Mouse (Mus musculus): Measurements from ENCODE around the gene Dhx58. TPM values are rescaled to one million over a fixed set of nuclear protein-coding genes. Genes with fewer than 3 reads are reported as not detected.
A peak's percentile ranks its signal among the peaks of the same experiment; 100 is the strongest.

Gene Dhx58
- polyA plus RNA-seq, 1 experiment, result 13.3 TPM

GRCm38 (mm10) chr11:100702081-100702851, 1.8 kb downstream of the Dhx58 start:
- TF ChIP-seq CTCF (IDR thresholded peaks at IDR 0.05; ENCODE audit: extremely low read depth, insufficient read length, insufficient replicate concordance, low read depth, low read length), result peak; percentile 76; the same call in 1 of the 2 replicates
- no peak for TF ChIP-seq POLR2A (IDR thresholded peaks at IDR 0.05; ENCODE audit: low read depth, low read length)
- Histone ChIP-seq H3K27me3 (ENCODE audit: control insufficient read depth, insufficient read depth, low read length) (no peaks in the 10 kb centered on the region), H3K4me1 (ENCODE audit: control insufficient read depth, insufficient read depth, insufficient read length, low read length) (peaks cover 15% of the 10 kb centered on the region), H3K27ac (ENCODE audit: insufficient read depth, low read depth, low read length) (0 out of 2 replicates have a peak overlapping the region, but pooled peaks have one; percentile 14), H3K4me3 (ENCODE audit: low read depth, low read length) (peak overlapping the region; percentile 52; the same call in 1 of the 2 replicates), H3K36me3 (ENCODE audit: control insufficient read depth, insufficient read depth, low read length) (peaks cover 13% of the 10 kb centered on the region; the same call in 1 of the 2 replicates)
- 39% methylated on average over 19 of the region's 19 CpGs for WGBS

GRCm38 (mm10) chr11:100701301-100701700, 2.8 kb downstream of the Dhx58 start:
- WGBS, result 17% methylated on average over 14 of the region's 14 CpGs
- Histone ChIP-seq H3K27ac (ENCODE audit: insufficient read depth, low read depth, low read length) (no peak overlapping the region), H3K36me3 (ENCODE audit: control insufficient read depth, insufficient read depth, low read length) (peaks cover 10% of the 10 kb centered on the region; the same call in 1 of the 2 replicates), H3K4me3 (ENCODE audit: low read depth, low read length) (peak overlapping the region; percentile 51), H3K4me1 (ENCODE audit: control insufficient read depth, insufficient read depth, insufficient read length, low read length) (peaks cover 15% of the 10 kb centered on the region), H3K27me3 (ENCODE audit: control insufficient read depth, insufficient read depth, low read length) (no peaks in the 10 kb centered on the region)
- TF ChIP-seq POLR2A (IDR thresholded peaks at IDR 0.05; ENCODE audit: low read depth, low read length) (no peak), CTCF (IDR thresholded peaks at IDR 0.05; ENCODE audit: extremely low read depth, insufficient read length, insufficient replicate concordance, low read depth, low read length) (no peak)

- TF ChIP-seq POLR2A (IDR thresholded peaks at IDR 0.05; ENCODE audit: low read depth, low read length), result no peak
- Histone ChIP-seq H3K36me3 (ENCODE audit: control insufficient read depth, insufficient read depth, low read length) (peaks cover 10% of the 10 kb centered on the region; the same call in 1 of the 2 replicates), H3K27me3 (ENCODE audit: control insufficient read depth, insufficient read depth, low read length) (no peaks in the 10 kb centered on the region), H3K4me1 (ENCODE audit: control insufficient read depth, insufficient read depth, insufficient read length, low read length) (peaks cover 15% of the 10 kb centered on the region), H3K4me3 (ENCODE audit: low read depth, low read length) (no peak overlapping the region), H3K27ac (ENCODE audit: insufficient read depth, low read depth, low read length) (no peak overlapping the region)
- 80% methylated on average over 3 of the region's 3 CpGs for WGBS
These were observed 3.4 kb downstream of the Dhx58 start for GRCm38 (mm10) chr11:100700710-100701109.

- TF ChIP-seq POLR2A (IDR thresholded peaks at IDR 0.05; ENCODE audit: low read depth, low read length) (no peak), CTCF (IDR thresholded peaks at IDR 0.05; ENCODE audit: extremely low read depth, insufficient read length, insufficient replicate concordance, low read depth, low read length) (no peak)
- Histone ChIP-seq H3K36me3 (ENCODE audit: control insufficient read depth, insufficient read depth, low read length) (peaks cover 4% of the 10 kb centered on the region; the same call in 1 of the 2 replicates), H3K27ac (ENCODE audit: insufficient read depth, low read depth, low read length) (no peak overlapping the region), H3K4me3 (ENCODE audit: low read depth, low read length) (no peak overlapping the region), H3K27me3 (ENCODE audit: control insufficient read depth, insufficient read depth, low read length) (no peaks in the 10 kb centered on the region), H3K4me1 (ENCODE audit: control insufficient read depth, insufficient read depth, insufficient read length, low read length) (peaks cover 2% of the 10 kb centered on the region)
- WGBS, result 84% methylated on average over 7 of the region's 7 CpGs
These were observed 6.2 kb downstream of the Dhx58 start for GRCm38 (mm10) chr11:100697921-100698320.

GRCm38 (mm10) chr11:100694926-100695325, 9.1 kb downstream of the Dhx58 start:
- Histone ChIP-seq H3K27me3 (ENCODE audit: control insufficient read depth, insufficient read depth, low read length) (no peaks in the 10 kb centered on the region), H3K36me3 (ENCODE audit: control insufficient read depth, insufficient read depth, low read length) (peaks cover 4% of the 10 kb centered on the region; the same call in 1 of the 2 replicates), H3K4me3 (ENCODE audit: low read depth, low read length) (no peak overlapping the region), H3K27ac (ENCODE audit: insufficient read depth, low read depth, low read length) (no peak overlapping the region), H3K4me1 (ENCODE audit: control insufficient read depth, insufficient read depth, insufficient read length, low read length) (peaks cover 6% of the 10 kb centered on the region; the same call in 1 of the 2 replicates)
- WGBS, result 36% methylated on average over 5 of the region's 5 CpGs
- TF ChIP-seq POLR2A (IDR thresholded peaks at IDR 0.05; ENCODE audit: low read depth, low read length), result no peak
- peak; percentile 84; the same call in 1 of the 2 replicates for TF ChIP-seq CTCF (IDR thresholded peaks at IDR 0.05; ENCODE audit: extremely low read depth, insufficient read length, insufficient replicate concordance, low read depth, low read length)

- no peak overlapping the region for H3K4me3 ChIP-seq (ENCODE audit: low read depth, low read length)
- TF ChIP-seq CTCF (IDR thresholded peaks at IDR 0.05; ENCODE audit: extremely low read depth, insufficient read length, insufficient replicate concordance, low read depth, low read length), result no peak
- no peak for TF ChIP-seq POLR2A (IDR thresholded peaks at IDR 0.05; ENCODE audit: low read depth, low read length)
- H3K27me3 ChIP-seq (ENCODE audit: control insufficient read depth, insufficient read depth, low read length), result no peaks in the 10 kb centered on the region
- H3K27ac ChIP-seq (ENCODE audit: insufficient read depth, low read depth, low read length), result no peak overlapping the region
- H3K36me3 ChIP-seq (ENCODE audit: control insufficient read depth, insufficient read depth, low read length), result peaks cover 3% of the 10 kb centered on the region; the same call in 1 of the 2 replicates
- peaks cover 6% of the 10 kb centered on the region; the same call in 1 of the 2 replicates for H3K4me1 ChIP-seq (ENCODE audit: control insufficient read depth, insufficient read depth, insufficient read length, low read length)
- 43% methylated on average over 5 of the region's 5 CpGs for WGBS
These were observed 10.9 kb downstream of the Dhx58 start for GRCm38 (mm10) chr11:100693154-100693553.

GRCm38 (mm10) chr11:100692164-100692616, 11.9 kb downstream of the Dhx58 start, which contains the start of gene Zfp385c:
Gene Zfp385c, minus strand, starts transcription at chr11:100692455.
- peak within 1 kb of the TSS; percentile 61 for H3K4me3 ChIP-seq (ENCODE audit: low read depth, low read length)
- no peaks in the 10 kb centered on the region for H3K27me3 ChIP-seq (ENCODE audit: control insufficient read depth, insufficient read depth, low read length)
- H3K27ac ChIP-seq (ENCODE audit: insufficient read depth, low read depth, low read length), result no peak within 1 kb of the TSS
- 0 out of 2 replicates have a peak, but pooled peaks cover 1% of the 10 kb centered on the region for H3K36me3 ChIP-seq (ENCODE audit: control insufficient read depth, insufficient read depth, low read length)
- H3K4me1 ChIP-seq (ENCODE audit: control insufficient read depth, insufficient read depth, insufficient read length, low read length), result peaks cover 6% of the 10 kb centered on the region; the same call in 1 of the 2 replicates
- 2% methylated on average over 23 of the region's 23 CpGs for WGBS
- TF ChIP-seq CTCF (IDR thresholded peaks at IDR 0.05; ENCODE audit: extremely low read depth, insufficient read length, insufficient replicate concordance, low read depth, low read length) (no peak), POLR2A (IDR thresholded peaks at IDR 0.05; ENCODE audit: low read depth, low read length) (no peak)

Measured in small intestine, adult 2 months (tissue).